Mouse (Mus musculus): ENCODE results near the gene a.

DNA sequence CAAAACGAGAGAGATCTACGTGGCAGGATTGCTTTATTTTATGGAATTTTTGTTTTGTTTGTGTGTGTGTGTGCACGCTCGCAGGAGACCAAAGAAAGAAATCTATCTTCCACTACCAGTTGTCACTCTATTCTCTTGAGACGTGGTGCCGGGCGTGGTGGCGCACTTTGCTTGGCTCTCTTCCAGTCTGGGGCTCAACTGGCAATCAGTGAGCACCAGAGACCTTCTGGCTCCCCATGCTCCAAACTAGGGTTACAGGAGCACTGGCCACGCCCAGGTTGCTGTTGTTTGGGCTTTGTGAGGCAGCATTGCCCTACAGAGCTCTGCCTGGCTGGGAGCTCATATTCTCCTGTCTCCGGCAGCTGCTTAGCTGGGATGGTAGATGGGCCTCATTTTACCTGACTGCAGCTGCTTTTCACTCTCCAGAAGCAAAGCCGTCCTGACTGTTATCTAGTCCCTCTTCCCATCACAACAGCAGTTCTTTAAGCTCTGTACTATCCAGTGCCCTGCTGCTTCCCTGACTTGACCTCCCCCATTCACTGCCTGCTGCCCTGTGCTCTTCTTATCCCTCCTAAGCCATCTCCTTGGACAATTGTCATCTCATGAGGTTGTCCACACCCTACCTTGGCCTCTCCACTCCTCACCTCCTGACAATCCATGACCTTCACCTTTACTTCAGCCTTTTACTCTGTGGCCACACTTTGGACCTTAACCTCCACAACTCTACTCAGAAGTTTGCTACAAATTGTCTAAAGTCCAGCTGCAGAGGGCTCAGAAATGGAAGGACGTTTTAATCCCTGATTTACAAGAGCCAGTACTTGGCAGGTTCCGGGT, 299.9 kb downstream of the a start:
- TF ChIP-seq CTCF (conservative IDR thresholded peaks at IDR 0.05; ENCODE audit: low read length) (no peak), POU5F1 (IDR thresholded peaks at IDR 0.05; ENCODE audit: borderline replicate concordance, low read length) (no peak)

Data from E14TG2a.4 (cell line).